Mouse (Mus musculus) testis, adult 2 months (tissue): ENCODE results near the gene Slc25a3.

Experiments
- CTCF ChIP-seq: fragments of 200-500 bp; IDR thresholded peaks from 2 replicates; pipeline ENCODE4 v1.5.1; 2012; ENCODE audit warnings: low read depth, mild to moderate bottlenecking, inconsistent platforms, low read length, moderate library complexity; ENCODE audit not compliant: control insufficient read depth, insufficient read depth, insufficient replicate concordance
- POLR2A ChIP-seq: fragments of 200-500 bp; IDR thresholded peaks from 2 replicates; pipeline ENCODE4 v1.6.1; 2012; ENCODE audit warnings: low read depth, mild to moderate bottlenecking, inconsistent platforms, low read length, moderate library complexity; ENCODE audit not compliant: control insufficient read depth

GRCm38 (mm10) chr10:91145413-91145812, 21.6 kb upstream of the Slc25a3 start:
- no peak for TF ChIP-seq CTCF
- TF ChIP-seq POLR2A, result no peak
